Mouse (Mus musculus) cortical plate, adult 2 months (tissue): ENCODE measurements around the gene Tmem107. TPM values are rescaled to one million over a fixed set of nuclear protein-coding genes. Genes with fewer than 3 reads are reported as not detected.

ENCODE experiments used
- H3K27ac ChIP-seq: fragments of 200-500 bp; 2 replicates; pipeline ENCODE4 v1.5.1; 2012; ENCODE audit warnings: low read length, control low read depth, inconsistent platforms; ENCODE audit not compliant: insufficient read depth
- H3K4me1 ChIP-seq: fragments of 200-500 bp; 2 replicates; pipeline ENCODE4 v1.6.1; 2011; ENCODE audit warnings: low read length; ENCODE audit not compliant: control insufficient read depth, insufficient read depth
- H3K4me3 ChIP-seq: fragments of 200-500 bp; 2 replicates; pipeline ENCODE4 v1.5.1; 2011; ENCODE audit warnings: mild to moderate bottlenecking, low read length, control low read depth; ENCODE audit not compliant: insufficient read depth
- CTCF ChIP-seq: fragments of 200-500 bp; IDR thresholded peaks from 2 replicates; pipeline ENCODE4 v1.5.1; 2011; ENCODE audit warnings: mild to moderate bottlenecking, control low read depth, low read length; ENCODE audit not compliant: insufficient read depth; ENCODE audit errors: extremely low read depth
- POLR2A ChIP-seq: fragments of 200-500 bp; IDR thresholded peaks from 2 replicates; pipeline ENCODE4 v1.6.1; 2011; ENCODE audit warnings: mild to moderate bottlenecking, low read length, control low read depth; ENCODE audit not compliant: insufficient read depth; ENCODE audit errors: extremely low read depth
- polyA plus RNA-seq: library from polyadenylated mRNA; depleted of rRNA; stranded (reverse); fragments of >200 nt; gene quantifications from 2 replicates; pipeline ENCODE4 v1.2.3, GENCODE M21; 2012; rRNA removed

Gene Tmem107
- 20.6 and 21.4 TPM in 2 replicates for polyA plus RNA-seq

DNA sequence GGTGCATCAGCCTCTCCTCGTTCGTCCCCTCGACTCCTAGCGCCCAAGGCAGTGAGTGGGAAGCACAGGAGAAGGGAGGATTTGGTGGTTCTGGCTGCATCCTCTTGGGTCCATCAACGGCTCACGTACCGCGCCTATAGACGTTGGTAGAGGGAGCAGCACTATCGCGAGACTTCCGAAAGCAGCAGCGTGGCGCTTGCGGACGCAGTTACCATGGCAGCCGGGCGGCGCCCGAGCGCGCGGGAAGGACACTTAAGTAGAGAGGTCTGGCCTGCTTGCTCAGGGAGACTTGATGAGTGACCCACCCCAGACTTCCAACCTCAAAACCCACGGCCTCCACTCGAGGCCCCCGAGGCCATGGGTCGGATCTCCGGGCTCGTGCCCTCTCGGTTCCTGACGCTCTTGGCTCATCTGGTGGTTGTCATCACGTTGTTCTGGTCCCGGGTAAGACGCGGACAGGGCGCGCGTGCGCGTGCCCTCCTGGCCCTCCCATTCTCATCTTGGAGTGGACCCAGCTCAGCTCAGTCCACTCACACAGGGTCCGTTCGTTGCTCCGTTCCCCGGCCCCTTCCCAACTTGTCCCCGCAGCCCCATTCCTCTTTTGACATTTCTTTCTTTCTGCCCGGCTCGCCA lies at the start of gene Tmem107:
Gene Tmem107 (plus strand): TSS at position 217 of the 633 bp plus-strand sequence.
- peak within 1 kb of the TSS; percentile 60 for H3K4me3 ChIP-seq
- peaks cover 4% of the 10 kb centered on the region for H3K4me1 ChIP-seq
- peak; percentile 97 for TF ChIP-seq POLR2A
- TF ChIP-seq CTCF, result no peak

DNA sequence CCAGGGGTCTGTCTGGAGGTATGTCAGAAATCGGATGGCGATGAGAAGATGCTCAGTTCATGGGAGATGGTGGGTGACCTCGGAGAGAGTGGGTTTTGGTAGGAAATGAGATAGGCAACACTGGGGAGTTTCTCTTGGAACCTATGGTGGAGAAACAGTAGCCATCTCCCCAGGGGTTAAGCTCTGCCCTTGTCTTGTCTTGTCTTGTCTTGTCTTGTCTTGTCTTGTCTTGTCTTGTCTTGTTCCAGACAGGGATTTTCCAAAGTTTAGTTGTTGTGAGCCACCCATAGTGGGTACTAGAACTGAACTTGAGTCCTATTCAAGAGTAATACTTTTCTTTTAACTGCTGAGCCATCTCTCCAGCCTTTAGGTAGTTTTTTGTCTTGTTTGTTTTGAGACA lies 44.0 kb upstream of the Tmem107 start:
- no peak overlapping the region for H3K27ac ChIP-seq
- H3K4me1 ChIP-seq, result no peaks in the 10 kb centered on the region
- no peak overlapping the region for H3K4me3 ChIP-seq
- TF ChIP-seq CTCF (no peak), POLR2A (no peak)

More for the DNA sequence above, at the start of gene Tmem107:
- peak within 1 kb of the TSS; percentile 49 for H3K27ac ChIP-seq

DNA sequence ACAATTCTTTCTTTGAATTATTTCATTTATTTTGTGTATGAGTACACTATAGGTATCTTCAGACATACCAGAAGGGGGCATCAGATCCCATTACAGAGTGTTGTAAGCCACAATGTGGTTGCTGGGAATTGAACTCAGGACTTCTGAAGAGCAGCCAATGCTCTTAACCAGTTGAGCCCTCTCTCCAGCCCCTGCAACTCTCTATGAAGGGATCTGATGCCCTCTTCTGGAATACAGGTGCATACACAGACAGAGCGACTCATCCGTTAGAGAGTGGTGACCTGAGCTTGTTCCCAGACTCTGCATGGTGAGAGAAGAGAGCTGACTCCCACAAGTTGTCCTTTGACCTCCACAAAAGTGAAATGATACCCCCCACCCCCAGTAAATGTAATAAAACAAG lies 41.8 kb upstream of the Tmem107 start:
- Histone ChIP-seq H3K4me3 (no peak overlapping the region), H3K27ac (no peak overlapping the region), H3K4me1 (no peaks in the 10 kb centered on the region)
- TF ChIP-seq POLR2A (no peak), CTCF (peak; percentile 32)

DNA sequence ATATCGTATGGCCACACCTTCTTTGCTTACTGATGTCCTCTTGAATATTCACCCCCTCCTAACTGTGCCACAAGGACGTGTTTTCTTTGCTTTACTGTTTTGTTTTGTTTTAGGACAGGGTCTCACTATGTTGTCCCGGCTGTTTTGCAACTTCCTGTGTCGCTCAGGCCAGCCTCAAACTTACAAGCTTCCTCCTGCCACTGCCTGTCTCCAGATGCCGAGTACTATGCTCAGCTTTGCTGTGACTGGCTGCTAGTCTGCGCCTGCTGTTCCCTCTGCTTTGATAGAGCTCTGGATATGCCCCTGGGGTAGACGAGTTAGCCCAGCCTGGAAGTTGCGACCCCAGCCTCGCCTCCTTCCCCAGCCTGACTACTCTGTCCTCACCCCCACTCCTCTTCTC lies 37.1 kb upstream of the Tmem107 start:
- TF ChIP-seq POLR2A, result no peak
- H3K4me1 ChIP-seq, result 0 out of 2 replicates have a peak, but pooled peaks cover 1% of the 10 kb centered on the region
- no peak overlapping the region for H3K4me3 ChIP-seq
- no peak overlapping the region for H3K27ac ChIP-seq

DNA sequence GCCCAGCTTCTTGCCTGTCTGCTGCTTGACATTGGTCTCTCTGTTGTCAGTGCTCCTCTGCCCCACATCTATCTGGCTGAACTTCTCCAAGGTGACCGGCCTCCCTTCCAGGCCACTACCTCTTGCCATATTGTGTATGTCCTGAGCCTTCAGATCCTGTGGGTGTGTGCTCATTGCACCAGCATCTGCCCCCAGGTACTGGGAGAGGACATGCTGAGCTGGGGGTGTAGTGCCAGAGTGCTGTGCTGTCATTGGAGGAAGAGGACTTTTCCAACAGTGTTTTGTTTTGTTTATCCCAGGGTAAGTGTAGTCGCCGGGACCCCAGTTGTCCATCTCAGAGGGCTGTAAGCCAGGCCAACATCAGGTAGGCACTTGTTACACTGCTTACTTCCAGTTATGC lies 36.0 kb upstream of the Tmem107 start:
- H3K27ac ChIP-seq, result no peak overlapping the region
- H3K4me1 ChIP-seq, result 0 out of 2 replicates have a peak, but pooled peaks cover 1% of the 10 kb centered on the region
- no peak for TF ChIP-seq CTCF
- TF ChIP-seq POLR2A, result no peak
- H3K4me3 ChIP-seq, result no peak overlapping the region

DNA sequence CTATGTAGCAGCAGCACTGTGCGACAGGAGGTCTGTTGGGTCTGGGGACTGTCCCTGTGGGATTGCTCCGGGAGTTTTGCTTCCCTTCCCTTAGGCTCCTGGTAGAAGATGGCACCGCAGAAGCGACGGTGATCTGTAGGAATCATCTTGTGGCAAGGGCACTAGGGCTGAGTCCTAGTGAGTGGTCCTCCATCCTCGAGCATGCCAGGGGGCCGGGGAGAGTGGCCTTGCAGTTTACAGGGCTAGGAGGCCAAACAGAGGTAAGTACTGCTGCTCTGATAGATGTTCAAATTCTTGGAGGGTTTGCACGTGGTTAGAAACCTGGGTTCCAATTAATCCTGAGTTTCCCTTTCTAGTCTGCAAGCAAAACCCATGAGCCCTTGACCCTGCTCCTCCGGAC lies 35.2 kb upstream of the Tmem107 start:
- no peak for TF ChIP-seq CTCF
- TF ChIP-seq POLR2A, result no peak
- Histone ChIP-seq H3K4me3 (no peak overlapping the region), H3K27ac (peak overlapping the region; percentile 14), H3K4me1 (0 out of 2 replicates have a peak, but pooled peaks cover 1% of the 10 kb centered on the region)

DNA sequence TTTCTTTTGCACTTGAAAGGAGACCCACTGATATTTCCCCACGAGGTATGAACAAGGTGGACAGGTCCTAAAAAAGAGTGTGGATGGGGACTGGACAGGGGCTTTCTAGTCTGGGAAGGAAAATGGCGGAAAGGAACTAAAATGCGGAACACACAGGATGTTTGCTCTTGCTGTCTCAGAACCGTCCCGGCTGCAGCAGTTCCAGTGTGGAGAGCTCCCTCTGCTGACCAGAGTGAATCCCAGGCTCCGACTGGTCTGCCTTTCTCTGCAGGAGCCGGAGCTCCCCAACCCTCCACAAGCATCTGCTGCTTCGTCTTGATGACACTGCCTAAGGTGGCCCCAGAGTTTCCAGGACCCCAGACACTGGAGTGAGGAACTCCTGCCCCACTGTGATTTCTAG lies 34.8 kb upstream of the Tmem107 start:
- no peak overlapping the region; the same call in 1 of the 2 replicates for H3K4me3 ChIP-seq

DNA sequence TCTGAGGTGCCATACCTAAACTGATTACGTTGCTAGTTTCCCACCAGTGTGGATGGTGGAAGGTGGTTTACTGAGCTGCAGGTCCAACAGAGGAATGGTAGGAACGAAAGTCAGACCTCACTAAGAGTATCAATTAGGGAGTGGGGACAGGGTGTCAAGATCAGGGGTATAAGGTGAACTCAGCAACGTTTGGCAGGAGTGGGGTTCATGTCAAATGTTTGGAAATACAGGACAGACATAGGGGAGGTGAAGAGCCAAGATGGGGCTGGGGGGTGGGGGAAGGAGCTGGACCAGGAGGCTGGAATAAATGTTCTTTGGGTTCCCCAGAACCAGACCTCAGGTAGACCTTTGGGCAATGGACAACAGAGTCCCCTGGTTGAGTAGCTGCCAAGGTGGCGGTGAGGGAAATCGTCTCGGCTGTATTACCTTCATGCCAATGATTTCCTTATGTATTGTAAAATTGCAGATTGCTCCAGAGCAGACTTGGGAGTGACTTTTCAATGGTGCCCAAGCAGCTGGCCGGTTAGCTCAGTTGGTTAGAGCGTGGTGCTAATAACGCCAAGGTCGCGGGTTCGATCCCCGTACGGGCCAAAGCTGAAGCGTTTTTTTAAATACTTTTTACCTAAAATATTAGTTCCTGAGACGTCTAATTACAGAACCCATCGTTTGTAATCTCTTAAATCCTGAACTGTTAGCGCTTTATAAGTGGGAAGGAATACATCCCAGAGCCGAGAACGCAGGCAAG lies 33.9 kb upstream of the Tmem107 start:
- Histone ChIP-seq H3K4me3 (peak overlapping the region; percentile 73), H3K27ac (peak overlapping the region; percentile 20; the same call in 1 of the 2 replicates), H3K4me1 (0 out of 2 replicates have a peak, but pooled peaks cover 1% of the 10 kb centered on the region)
- TF ChIP-seq POLR2A (0 out of 2 replicates have a peak, but pooled peaks have one; percentile 23), CTCF (no peak)

More for the DNA sequence above, 34.8 kb upstream of the Tmem107 start:
- Histone ChIP-seq H3K27ac (peak overlapping the region; percentile 14), H3K4me1 (0 out of 2 replicates have a peak, but pooled peaks cover 1% of the 10 kb centered on the region)
- TF ChIP-seq CTCF, result peak; percentile 75
- TF ChIP-seq POLR2A, result peak; percentile 58; the same call in 1 of the 2 replicates

DNA sequence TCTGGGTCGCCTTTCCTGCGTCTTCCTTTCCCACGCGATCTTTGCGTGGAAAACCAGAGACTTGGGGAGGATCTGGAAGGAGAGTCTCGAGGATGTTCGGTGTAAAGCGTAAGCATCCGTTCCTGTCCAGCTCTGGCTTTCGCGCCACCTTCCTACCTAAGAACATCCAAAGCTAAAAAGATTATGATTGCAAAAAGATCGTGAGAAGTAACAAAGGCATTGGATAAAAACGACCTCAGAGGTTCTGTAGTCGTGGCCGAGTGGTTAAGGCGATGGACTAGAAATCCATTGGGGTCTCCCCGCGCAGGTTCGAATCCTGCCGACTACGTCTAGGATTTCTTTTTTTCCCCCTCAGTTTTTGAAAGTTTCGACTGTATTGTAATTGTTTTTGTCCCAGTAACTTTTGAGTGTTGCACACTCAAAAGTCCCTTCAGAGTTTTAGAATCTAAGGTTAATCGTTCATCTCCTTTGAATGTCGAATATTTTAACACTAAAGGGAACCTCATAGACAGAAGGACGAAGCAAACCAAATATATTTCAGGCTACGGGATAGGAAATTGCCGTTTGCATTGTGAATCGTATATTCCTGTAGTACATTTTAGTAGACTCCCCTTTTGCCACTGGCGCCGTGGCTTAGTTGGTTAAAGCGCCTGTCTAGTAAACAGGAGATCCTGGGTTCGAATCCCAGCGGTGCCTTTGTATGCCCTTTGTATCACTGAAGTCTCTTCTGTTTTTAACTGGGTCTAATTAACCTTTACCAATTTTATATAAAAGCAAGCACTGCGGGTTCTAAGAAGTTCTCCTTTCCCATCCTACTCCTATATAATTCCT lies 33.2 kb upstream of the Tmem107 start:
- Histone ChIP-seq H3K4me3 (peak overlapping the region; percentile 73), H3K4me1 (0 out of 2 replicates have a peak, but pooled peaks cover 1% of the 10 kb centered on the region), H3K27ac (peak overlapping the region; percentile 20; the same call in 1 of the 2 replicates)
- TF ChIP-seq CTCF (no peak), POLR2A (no peak)
